Mouse (Mus musculus) brain, embryonic 18.5 days (tissue): ENCODE results near the gene Ryr2.
"Not testable (repeated sequence)": the region's sequence is repeated elsewhere in the genome, so short reads cannot be mapped to it uniquely, and the experiment has no call there.

Source experiments
- DNase-seq: peaks from one replicate; pipeline ENCODE4 v3.0.0-alpha.2; 2012; ENCODE audit warnings: low read depth, low spot score

Ryr2 gene

GRCm38 (mm10) chr13:11549136-11549535, 557.6 kb downstream of the Ryr2 start:
- not testable (repeated sequence) for DNase-seq

GRCm38 (mm10) chr13:11545841-11546240, 560.9 kb downstream of the Ryr2 start:
- no peak for DNase-seq

- DNase-seq, result no peak
These were observed 564.2 kb downstream of the Ryr2 start for GRCm38 (mm10) chr13:11542546-11542945.

- DNase-seq, result no peak
These were observed 569.9 kb downstream of the Ryr2 start for GRCm38 (mm10) chr13:11536851-11537250.

GRCm38 (mm10) chr13:11535874-11536273, 570.9 kb downstream of the Ryr2 start:
- no peak for DNase-seq

- DNase-seq, result no peak
These were observed 573.5 kb downstream of the Ryr2 start for GRCm38 (mm10) chr13:11533265-11533664.

GRCm38 (mm10) chr13:11532014-11532890, 574.5 kb downstream of the Ryr2 start:
- DNase-seq, result no peak

GRCm38 (mm10) chr13:11523612-11524011, 583.1 kb downstream of the Ryr2 start:
- no peak for DNase-seq

- DNase-seq, result no peak
These were observed 586.0 kb downstream of the Ryr2 start for GRCm38 (mm10) chr13:11520765-11521164.

- DNase-seq, result no peak
These were observed 595.1 kb downstream of the Ryr2 start for GRCm38 (mm10) chr13:11511540-11512177.
